6 mouse cellular contexts compared by ENCODE assay signal in genomic region chr5:73322684-73323083, GRCm38 (mm10). TPM values are rescaled to one million over a fixed set of nuclear protein-coding genes. Genes with fewer than 3 reads are reported as not detected.
DNase-seq lines count a peak whose midpoint lies in the region; ATAC-seq and TF ChIP-seq lines count a peak whose summit lies in the region.
"Not testable (repeated sequence)": the region's sequence is repeated elsewhere in the genome, so short reads cannot be mapped to it uniquely, and the experiment has no call there.
"Had no signal": no experiment of that assay in that cellular context is flagged by ENCODE, and none has a peak within 500 bp of the region (broad histone marks: within the 10 kb centered on the region; RNA-seq: fewer than 3 reads in every experiment).

No protein-coding gene starts in this region.

- in situ Hi-C loops in Patski (cut with MboI; ENCODE audit: low pct_unique_long_range_greater_than_20kb), result loop anchor here (10.0 kb wide), 1 partner anchor 52 kb away; no protein-coding TSS in a partner anchor

- TF ChIP-seq EP300 in heart, adult 2 months (IDR thresholded peaks at IDR 0.05; ENCODE audit: insufficient read depth, low read depth, low read length), result not testable (repeated sequence)

- not testable (repeated sequence) for H3K79me2 ChIP-seq in heart, adult 2 months (replicated peaks; ENCODE audit: control insufficient read depth, insufficient read depth, low read length)

- H3K27ac ChIP-seq in heart, adult 2 months; layer of hippocampus, adult 2 months; left cerebral cortex, adult 2 months: not testable (repeated sequence)

- peak; percentile 28 for TF ChIP-seq CTCF in Patski (IDR thresholded peaks at IDR 0.05)
- 0 out of 2 replicates have a peak, but pooled peaks have one; percentile 6 for TF ChIP-seq CTCF in heart, adult 2 months (IDR thresholded peaks at IDR 0.05)
- peak; percentile 55 for TF ChIP-seq CTCF in layer of hippocampus, adult 2 months (conservative IDR thresholded peaks at IDR 0.05)
- TF ChIP-seq CTCF in left cerebral cortex, adult 2 months (IDR thresholded peaks at IDR 0.05), result peak; percentile 22

- not testable (repeated sequence) for H3K4me1 ChIP-seq in heart, adult 2 months (ENCODE audit: control insufficient read depth, insufficient read depth, low read length)

- POLR2A ChIA-PET in Patski (lab: Charles Lee), result not testable (repeated sequence)

- not testable (repeated sequence) for ATAC-seq in Patski

- H3K27me3 ChIP-seq in Patski; heart, adult 2 months (ENCODE audit: control insufficient read depth, insufficient read depth, low read length): not testable (repeated sequence)

- TF ChIP-seq POLR2A in heart, adult 2 months (IDR thresholded peaks at IDR 0.05; ENCODE audit: insufficient read depth, low read depth, low read length), result not testable (repeated sequence)

- CTCF ChIA-PET in Patski (lab: Charles Lee), result interaction anchor here (1.8 kb wide), 1 partner anchor 57 kb away, joined by 7 read pairs; no protein-coding TSS in a partner anchor

- intact Hi-C loops in heart, adult 2 months (cut with DNase I), result not testable (repeated sequence)
- intact Hi-C loops in left cerebral cortex, adult 2 months (cut with DNase I), result loop anchor here (2.0 kb wide), 1 partner anchor 58 kb away; no protein-coding TSS in a partner anchor

- 95% methylated on average over 1 of the region's 1 CpGs for WGBS in heart, adult 2 months

- H3K9ac ChIP-seq in heart, adult 2 months (ENCODE audit: low read depth, low read length), result not testable (repeated sequence)

- not testable (repeated sequence) for H3K4me3 ChIP-seq in heart, adult 2 months; layer of hippocampus, adult 2 months; left cerebral cortex, adult 2 months

- not testable (repeated sequence) for DNase-seq in Patski (ENCODE audit: low read depth, low spot score); heart, adult 2 months; layer of hippocampus, adult 2 months (ENCODE audit: low spot score in 2 of 2); left cerebral cortex, adult 2 months (ENCODE audit: extremely low spot score in 1 of 2, low spot score in 2 of 2)
- peak; percentile 56 for DNase-seq in heart, adult 11 months

- H3K36me3 ChIP-seq in heart, adult 2 months (ENCODE audit: control insufficient read depth, insufficient read depth, low read length), result not testable (repeated sequence)

RNA-seq across cellular contexts. Expression of gene Ociad2, which starts 18.1 kb away (rescaled TPM):
- 46.1 TPM for polyA plus RNA-seq in Patski (2021)
- total RNA-seq in heart, adult 2 months (2021), result 10 to 100 TPM in 1 of 2 experiments, 1 to 10 TPM in 1; 9.0 to 10.5 TPM
- polyA plus RNA-seq in heart, adult 2 months (2012; rRNA removed), result 1.6 and 4.8 TPM in 2 replicates
- 100 to 1,000 TPM; 125 to 147 TPM for total RNA-seq in layer of hippocampus, adult 2 months (2021)
- total RNA-seq in left cerebral cortex, adult 2 months (2021), result 100 to 1,000 TPM; 114 to 137 TPM
- polyA plus RNA-seq: G1E had no signal

RNA-seq across cellular contexts. Expression of gene Ociad1, which starts 30.1 kb away (rescaled TPM):
- polyA plus RNA-seq in Patski (2021), result 290 TPM
- total RNA-seq in heart, adult 2 months (2021), result 100 to 1,000 TPM; 232 to 249 TPM
- 83.4 and 133 TPM in 2 replicates for polyA plus RNA-seq in heart, adult 2 months (2012; rRNA removed)
- total RNA-seq in layer of hippocampus, adult 2 months (2021), result 100 to 1,000 TPM; 463 to 472 TPM
- 100 to 1,000 TPM; 450 to 470 TPM for total RNA-seq in left cerebral cortex, adult 2 months (2021)

Comparison
In these comparisons a context has a peak if more than half of its experiments do, and no peak if none do; other contexts are left out.
1. RNA of gene Ociad2, which starts 18.1 kb away (total RNA-seq): 125 to 147 TPM in layer of hippocampus, adult 2 months and 114 to 137 TPM in left cerebral cortex, adult 2 months; 9.0 to 10.5 TPM in heart, adult 2 months; every median in the first group is over 4 times any median in the second.
2. Peak in every context shown above with its lines, with median percentiles within 50 percentile points of each other: CTCF ChIP-seq.